Mouse (Mus musculus) heart, embryonic 16.5 days (tissue): ENCODE data around the gene Pip5k1b. TPM values are rescaled to one million over a fixed set of nuclear protein-coding genes. Genes with fewer than 3 reads are reported as not detected.

Experiments used
- ATAC-seq: fragments of 200-750 bp; cut with Nextera tagmentation; replicated peaks from 2 replicates; pipeline ENCODE4 v1.8.0; 2017; ENCODE audit warnings: moderate number of reproducible peaks; ENCODE audit not compliant: insufficient read depth, low FRiP score; ENCODE audit errors: extremely low read depth
- H3K27ac ChIP-seq: fragments of 300-500 bp; sonication (generic); 2 replicates; pipeline ENCODE4 v1.5.1; 2014; ENCODE audit warnings: mild to moderate bottlenecking, low read length, control low read depth, moderate library complexity
- H3K27me3 ChIP-seq: fragments of 300-500 bp; sonication (generic); 2 replicates; pipeline ENCODE4 v1.6.1; 2014; ENCODE audit warnings: low read length, mixed read lengths; ENCODE audit not compliant: control insufficient read depth, insufficient read depth
- H3K36me3 ChIP-seq: fragments of 300-500 bp; sonication (generic); 2 replicates; pipeline ENCODE4 v1.6.1; 2014; ENCODE audit not compliant: control insufficient read depth, insufficient read depth
- H3K4me1 ChIP-seq: fragments of 300-500 bp; sonication (generic); 2 replicates; pipeline ENCODE4 v1.6.1; 2014; ENCODE audit warnings: low read length, mixed read lengths; ENCODE audit not compliant: control insufficient read depth, insufficient read depth
- H3K4me2 ChIP-seq: fragments of 300-500 bp; sonication (generic); 2 replicates; pipeline ENCODE4 v1.6.1; 2014; ENCODE audit warnings: low read depth, mild to moderate bottlenecking, control low read depth, low read length
- H3K4me3 ChIP-seq: fragments of 300-500 bp; sonication (generic); 2 replicates; pipeline ENCODE4 v1.5.1; 2014; ENCODE audit warnings: mild to moderate bottlenecking, control low read depth, low read length
- H3K9ac ChIP-seq: fragments of 300-500 bp; sonication (generic); 2 replicates; pipeline ENCODE4 v1.6.1; 2014; ENCODE audit warnings: low read length, control low read depth
- H3K9me3 ChIP-seq: fragments of 300-500 bp; sonication (generic); replicated peaks from 2 replicates; pipeline ENCODE4 v1.6.1; 2016; ENCODE audit warnings: low read length; ENCODE audit not compliant: control insufficient read depth
- WGBS: fragments of 180-500 bp; shearing (Covaris S2); extraction: QIAGEN DNeasy Blood & Tissue Kit; methylation state at CpG from one replicate; pipeline ENCODE4 v1.1.7; 2014; 5-methylcytosine and 5-hydroxymethylcytosine counted together
- polyA plus RNA-seq: library from polyadenylated mRNA; unstranded; fragments of >200 nt; fragmentation: Nextera tagmentation; extraction: Ambion mirVana; gene quantifications from 2 replicates; pipeline ENCODE4 v1.2.1, GENCODE M21; 2015

The Pip5k1b gene
- polyA plus RNA-seq, 1 experiment from 2014 or later, result 11.1 TPM

DNA sequence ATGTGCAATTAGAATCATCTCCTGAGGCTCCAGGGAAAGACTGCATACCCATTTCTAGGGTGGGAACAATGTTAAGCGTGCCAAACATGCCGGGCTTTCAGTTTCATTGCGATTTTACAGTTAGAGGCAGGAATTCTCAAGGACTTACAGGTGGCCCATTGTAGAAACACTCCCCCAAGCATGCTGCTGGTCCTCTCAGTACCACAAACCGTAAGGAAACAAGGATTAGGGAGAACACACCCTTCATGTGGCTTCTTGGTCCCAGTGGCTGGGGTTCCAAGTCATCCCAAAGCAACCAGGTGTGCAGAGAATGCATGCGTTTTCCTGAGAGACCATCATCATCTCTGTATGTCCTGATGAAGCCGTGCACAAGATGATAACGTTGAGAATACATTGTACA is 4.9 kb downstream of the Pip5k1b start:
- Histone ChIP-seq H3K36me3 (0 out of 2 replicates have a peak, but pooled peaks cover 2% of the 10 kb centered on the region), H3K9me3 (peaks cover 4% of the 10 kb centered on the region; the same call in 1 of the 2 replicates), H3K27ac (no peak overlapping the region), H3K9ac (no peak overlapping the region), H3K27me3 (no peaks in the 10 kb centered on the region), H3K4me3 (no peak overlapping the region), H3K4me2 (no peak overlapping the region), H3K4me1 (peaks cover 19% of the 10 kb centered on the region)
- 74% methylated on average over 7 of the region's 7 CpGs for WGBS
- no peak for ATAC-seq

DNA sequence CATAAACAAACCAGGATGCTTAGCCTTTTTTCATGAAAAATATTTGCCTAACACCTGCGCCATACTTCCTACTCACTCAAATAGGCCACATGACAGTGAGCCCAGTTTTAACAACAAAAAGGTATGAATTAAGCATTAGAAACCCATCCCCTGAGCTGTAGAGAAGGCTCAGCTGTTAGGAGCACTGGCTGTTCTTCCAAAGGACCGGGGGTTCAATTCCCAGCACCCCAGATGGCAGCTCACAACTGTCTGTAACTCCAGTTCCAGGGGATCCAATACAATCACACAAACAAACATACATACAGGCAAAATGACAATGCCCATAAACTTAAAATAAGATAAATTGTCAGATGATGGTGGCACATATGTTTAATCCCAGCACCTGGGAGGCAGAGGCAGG is 5.7 kb downstream of the Pip5k1b start:
- no peak overlapping the region for H3K4me3 ChIP-seq
- 93% methylated on average over 2 of the region's 2 CpGs for WGBS
- H3K27ac ChIP-seq, result no peak overlapping the region
- no peaks in the 10 kb centered on the region for H3K27me3 ChIP-seq
- H3K9me3 ChIP-seq, result peaks cover 4% of the 10 kb centered on the region; the same call in 1 of the 2 replicates
- no peak overlapping the region for H3K9ac ChIP-seq
- H3K4me1 ChIP-seq, result peaks cover 23% of the 10 kb centered on the region
- H3K36me3 ChIP-seq, result 0 out of 2 replicates have a peak, but pooled peaks cover 2% of the 10 kb centered on the region
- no peak for ATAC-seq
- no peak overlapping the region for H3K4me2 ChIP-seq

- no peaks in the 10 kb centered on the region for H3K27me3 ChIP-seq
- H3K4me1 ChIP-seq, result peaks cover 23% of the 10 kb centered on the region
- no peak for ATAC-seq
Measured at GRCm38 (mm10) chr19:24548337-24548736, 7.3 kb downstream of the Pip5k1b start.

DNA sequence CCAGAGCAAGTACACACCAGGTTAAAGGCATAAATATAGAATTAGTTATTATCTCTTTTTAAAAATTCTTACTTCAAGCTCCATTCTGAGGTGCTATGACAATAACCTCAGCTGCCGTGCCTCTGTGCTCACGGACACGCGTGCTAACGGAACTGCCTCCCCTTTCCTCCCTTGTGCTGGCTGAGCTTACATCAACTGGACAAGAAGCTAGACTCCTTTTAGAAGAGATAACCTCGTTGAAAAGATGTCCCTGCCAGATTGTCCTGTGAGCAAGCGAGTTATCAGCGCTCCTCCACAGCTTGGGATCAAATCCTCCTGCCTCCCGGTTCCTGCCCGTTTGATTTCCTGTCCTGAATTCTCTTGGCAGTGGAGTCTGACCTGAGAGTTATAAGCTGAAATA is 9.5 kb downstream of the Pip5k1b start:
- no peaks in the 10 kb centered on the region for H3K27me3 ChIP-seq
- H3K27ac ChIP-seq, result no peak overlapping the region
- H3K4me3 ChIP-seq, result no peak overlapping the region
- H3K36me3 ChIP-seq, result 0 out of 2 replicates have a peak, but pooled peaks cover 2% of the 10 kb centered on the region
- ATAC-seq, result no peak
- H3K4me2 ChIP-seq, result no peak overlapping the region
- 54% methylated on average over 10 of the region's 10 CpGs for WGBS
- H3K9me3 ChIP-seq, result peaks cover 4% of the 10 kb centered on the region; the same call in 1 of the 2 replicates
- H3K9ac ChIP-seq, result peak overlapping the region; percentile 43; the same call in 1 of the 2 replicates
- H3K4me1 ChIP-seq, result peaks cover 27% of the 10 kb centered on the region

More at GRCm38 (mm10) chr19:24548337-24548736, 7.3 kb downstream of the Pip5k1b start:
- WGBS, result 89% methylated on average over 9 of the region's 9 CpGs
- Histone ChIP-seq H3K9ac (no peak overlapping the region), H3K9me3 (peaks cover 4% of the 10 kb centered on the region; the same call in 1 of the 2 replicates), H3K4me2 (no peak overlapping the region), H3K4me3 (no peak overlapping the region), H3K27ac (no peak overlapping the region), H3K36me3 (0 out of 2 replicates have a peak, but pooled peaks cover 2% of the 10 kb centered on the region)

DNA sequence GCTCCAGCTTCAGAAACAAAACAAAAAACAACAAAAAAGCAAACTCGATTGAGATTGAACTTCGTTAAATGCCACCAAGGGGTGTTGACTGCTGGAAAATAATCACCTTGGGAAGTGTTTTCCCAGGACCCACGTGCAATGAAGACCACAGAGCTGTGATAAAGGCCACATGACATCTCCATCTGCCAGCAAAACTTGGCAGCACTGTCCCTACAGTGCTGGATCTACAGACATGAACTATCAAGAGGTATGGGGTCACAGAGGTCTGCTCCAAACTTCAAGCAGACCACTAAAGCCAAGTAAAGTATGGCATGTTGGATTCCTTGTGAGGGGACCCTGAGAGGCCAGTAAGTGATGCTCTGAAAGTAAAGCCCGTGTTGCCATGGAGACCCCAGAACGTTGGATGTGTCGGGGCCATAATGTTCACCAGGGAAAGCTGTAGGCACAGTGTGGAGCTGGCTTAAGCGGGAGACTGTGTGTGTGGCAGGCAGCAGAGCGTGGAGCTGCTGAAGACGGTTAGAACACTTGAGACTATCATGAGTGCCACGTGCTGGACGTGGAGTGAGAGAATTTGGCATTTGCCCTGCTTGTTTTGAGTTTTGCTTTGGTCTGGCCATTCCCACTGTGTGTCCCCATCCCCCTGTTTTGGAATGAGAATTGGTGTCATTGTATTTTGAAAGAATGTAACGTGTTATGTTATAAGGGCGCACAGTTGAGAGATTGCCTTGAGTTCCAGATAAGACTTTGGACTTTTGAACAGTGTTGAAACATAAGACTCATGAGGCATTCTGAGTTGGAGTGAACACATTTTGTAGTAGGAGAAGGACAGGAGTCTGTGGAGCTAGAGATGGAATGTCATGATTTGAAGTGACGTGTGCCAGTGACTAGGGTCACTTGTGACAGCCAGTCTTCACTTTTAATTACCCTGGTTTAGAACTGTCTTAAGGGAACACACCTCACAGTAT is 12.0 kb downstream of the Pip5k1b start:
- H3K9ac ChIP-seq, result no peak overlapping the region
- H3K4me3 ChIP-seq, result no peak overlapping the region
- no peaks in the 10 kb centered on the region for H3K27me3 ChIP-seq
- 0 out of 2 replicates have a peak, but pooled peaks cover 2% of the 10 kb centered on the region for H3K36me3 ChIP-seq
- peaks cover 4% of the 10 kb centered on the region; the same call in 1 of the 2 replicates for H3K9me3 ChIP-seq
- peak overlapping the region; percentile 37 for H3K4me2 ChIP-seq
- peaks cover 27% of the 10 kb centered on the region for H3K4me1 ChIP-seq
- peak overlapping the region; percentile 72 for H3K27ac ChIP-seq
- ATAC-seq, result peak; percentile 89
- 41% methylated on average over 14 of the region's 14 CpGs for WGBS

DNA sequence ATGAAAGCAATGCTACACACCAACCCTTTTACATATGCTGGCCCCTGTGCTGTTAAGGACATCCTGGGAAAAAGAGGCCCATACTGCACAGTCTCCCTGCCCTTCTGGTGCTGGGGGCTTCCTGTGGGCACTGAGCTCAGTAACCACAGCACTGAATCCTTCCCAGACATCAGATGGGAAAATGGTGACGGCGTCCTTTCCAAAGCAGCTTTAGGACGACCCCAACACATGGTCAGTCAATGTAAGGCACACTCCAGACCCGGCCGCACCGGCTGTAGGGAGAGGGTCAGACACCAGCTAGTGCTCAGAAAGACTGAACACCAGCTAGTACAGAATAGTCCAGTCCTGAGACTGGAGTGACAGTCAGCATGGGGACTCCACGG is 13.4 kb downstream of the Pip5k1b start:
- no peak overlapping the region for H3K9ac ChIP-seq
- no peak for ATAC-seq
- no peak overlapping the region for H3K4me3 ChIP-seq
- H3K27ac ChIP-seq, result no peak overlapping the region
- H3K27me3 ChIP-seq, result no peaks in the 10 kb centered on the region
- no peaks in the 10 kb centered on the region for H3K36me3 ChIP-seq
- peaks cover 27% of the 10 kb centered on the region for H3K4me1 ChIP-seq
- no peaks in the 10 kb centered on the region for H3K9me3 ChIP-seq
- 89% methylated on average over 7 of the region's 7 CpGs for WGBS
- no peak overlapping the region for H3K4me2 ChIP-seq

GRCm38 (mm10) chr19:24541669-24542292 is 13.9 kb downstream of the Pip5k1b start:
- Histone ChIP-seq H3K27ac (no peak overlapping the region), H3K36me3 (no peaks in the 10 kb centered on the region), H3K9ac (no peak overlapping the region), H3K4me2 (no peak overlapping the region), H3K9me3 (no peaks in the 10 kb centered on the region), H3K4me3 (no peak overlapping the region), H3K4me1 (peaks cover 27% of the 10 kb centered on the region), H3K27me3 (no peaks in the 10 kb centered on the region)
- WGBS, result 87% methylated on average over 17 of the region's 17 CpGs
- ATAC-seq, result no peak

GRCm38 (mm10) chr19:24540952-24541668 is 14.6 kb downstream of the Pip5k1b start:
- no peaks in the 10 kb centered on the region for H3K9me3 ChIP-seq
- no peak for ATAC-seq
- no peaks in the 10 kb centered on the region for H3K36me3 ChIP-seq
- WGBS, result 83% methylated on average over 10 of the region's 10 CpGs
- H3K27me3 ChIP-seq, result no peaks in the 10 kb centered on the region
- H3K9ac ChIP-seq, result no peak overlapping the region
- H3K4me3 ChIP-seq, result no peak overlapping the region
- H3K4me2 ChIP-seq, result no peak overlapping the region
- H3K4me1 ChIP-seq, result peaks cover 22% of the 10 kb centered on the region
- H3K27ac ChIP-seq, result no peak overlapping the region
